Mouse (Mus musculus): Measurements from ENCODE around the gene Cygb. TPM values are rescaled to one million over a fixed set of nuclear protein-coding genes. Genes with fewer than 3 reads are reported as not detected.
A peak's percentile ranks its signal among the peaks of the same experiment; 100 is the strongest.

Cygb gene
- polyA plus RNA-seq, 1 experiment from 2014 or later: 2.0 TPM

- H3K27me3 ChIP-seq (replicated peaks; ENCODE audit: control insufficient read depth, insufficient read depth, low read length): no peaks in the 10 kb centered on the region
- H3K4me1 ChIP-seq (replicated peaks; ENCODE audit: control insufficient read depth, insufficient read depth, low read length): peaks cover 49% of the 10 kb centered on the region
- no peak within 1 kb of the TSS for H3K4me2 ChIP-seq
- ATAC-seq (replicated peaks; ENCODE audit: low FRiP score): no peak
- no peaks in the 10 kb centered on the region for H3K36me3 ChIP-seq (ENCODE audit: control insufficient read depth, insufficient read depth, low read length)
- 75% methylated on average over 10 of the region's 10 CpGs for WGBS
- H3K9ac ChIP-seq (ENCODE audit: low read depth, low read length): no peak within 1 kb of the TSS
- no peak for DNase-seq (ENCODE audit: low spot score)
- H3K27ac ChIP-seq (ENCODE audit: low read depth, low read length): no peak within 1 kb of the TSS
- no peaks in the 10 kb centered on the region for H3K9me3 ChIP-seq (ENCODE audit: control insufficient read depth, low read length)
- no peak within 1 kb of the TSS for H3K4me3 ChIP-seq (ENCODE audit: low read depth, low read length)
Measured at GRCm38 (mm10) chr11:116626299-116627071, 27.6 kb downstream of the Cygb start, which contains the start of gene Rhbdf2. Rhbdf2 (minus strand) TSS chr11:116627019.

- H3K9me3 ChIP-seq (ENCODE audit: control insufficient read depth, low read length): no peaks in the 10 kb centered on the region
- H3K4me1 ChIP-seq (replicated peaks; ENCODE audit: control insufficient read depth, insufficient read depth, low read length): peaks cover 57% of the 10 kb centered on the region
- no peaks in the 10 kb centered on the region for H3K36me3 ChIP-seq (ENCODE audit: control insufficient read depth, insufficient read depth, low read length)
- H3K9ac ChIP-seq (ENCODE audit: low read depth, low read length): peak overlapping the region; percentile 41; the same call in 1 of the 2 replicates
- DNase-seq (ENCODE audit: low spot score) (peak; percentile 81), ATAC-seq (replicated peaks; ENCODE audit: low FRiP score) (peak; percentile 35)
- peak overlapping the region; percentile 89 for H3K4me2 ChIP-seq
- no peak overlapping the region for H3K4me3 ChIP-seq (ENCODE audit: low read depth, low read length)
- 50% methylated on average over 17 of the region's 17 CpGs for WGBS
- H3K27me3 ChIP-seq (replicated peaks; ENCODE audit: control insufficient read depth, insufficient read depth, low read length): no peaks in the 10 kb centered on the region
- peak overlapping the region; percentile 89 for H3K27ac ChIP-seq (ENCODE audit: low read depth, low read length)
Measured at GRCm38 (mm10) chr11:116625081-116626000, 28.8 kb downstream of the Cygb start.

GRCm38 (mm10) chr11:116624131-116624832 is 29.8 kb downstream of the Cygb start:
- Histone ChIP-seq H3K4me2 (peak overlapping the region; percentile 89), H3K27ac (ENCODE audit: low read depth, low read length) (peak overlapping the region; percentile 89), H3K4me1 (replicated peaks; ENCODE audit: control insufficient read depth, insufficient read depth, low read length) (peaks cover 67% of the 10 kb centered on the region), H3K4me3 (ENCODE audit: low read depth, low read length) (peak overlapping the region; percentile 78), H3K9ac (ENCODE audit: low read depth, low read length) (peak overlapping the region; percentile 80), H3K27me3 (replicated peaks; ENCODE audit: control insufficient read depth, insufficient read depth, low read length) (no peaks in the 10 kb centered on the region), H3K36me3 (ENCODE audit: control insufficient read depth, insufficient read depth, low read length) (no peaks in the 10 kb centered on the region), H3K9me3 (ENCODE audit: control insufficient read depth, low read length) (no peaks in the 10 kb centered on the region)
- DNase-seq (ENCODE audit: low spot score): peak; percentile 93
- peak; percentile 67 for ATAC-seq (replicated peaks; ENCODE audit: low FRiP score)
- 12% methylated on average over 42 of the region's 42 CpGs for WGBS

GRCm38 (mm10) chr11:116623281-116624124 is 30.6 kb downstream of the Cygb start:
- ATAC-seq (replicated peaks; ENCODE audit: low FRiP score): no peak; the same call in 1 of the 2 replicates
- Histone ChIP-seq H3K4me1 (replicated peaks; ENCODE audit: control insufficient read depth, insufficient read depth, low read length) (peaks cover 73% of the 10 kb centered on the region), H3K9ac (ENCODE audit: low read depth, low read length) (peak overlapping the region; percentile 80), H3K9me3 (ENCODE audit: control insufficient read depth, low read length) (no peaks in the 10 kb centered on the region), H3K27ac (ENCODE audit: low read depth, low read length) (peak overlapping the region; percentile 33; the same call in 1 of the 2 replicates), H3K4me2 (peak overlapping the region; percentile 89), H3K27me3 (replicated peaks; ENCODE audit: control insufficient read depth, insufficient read depth, low read length) (no peaks in the 10 kb centered on the region), H3K4me3 (ENCODE audit: low read depth, low read length) (peak overlapping the region; percentile 78), H3K36me3 (ENCODE audit: control insufficient read depth, insufficient read depth, low read length) (no peaks in the 10 kb centered on the region)
- no peak for DNase-seq (ENCODE audit: low spot score)
- WGBS: 4% methylated on average over 40 of the region's 40 CpGs

- no peak for DNase-seq (ENCODE audit: low spot score)
Measured at GRCm38 (mm10) chr11:116621258-116621704, 32.8 kb downstream of the Cygb start.

GRCm38 (mm10) chr11:116620559-116621253 is 33.4 kb downstream of the Cygb start:
- Histone ChIP-seq H3K9me3 (ENCODE audit: control insufficient read depth, low read length) (no peaks in the 10 kb centered on the region), H3K27ac (ENCODE audit: low read depth, low read length) (peak overlapping the region; percentile 93), H3K36me3 (ENCODE audit: control insufficient read depth, insufficient read depth, low read length) (no peaks in the 10 kb centered on the region), H3K9ac (ENCODE audit: low read depth, low read length) (peak overlapping the region; percentile 61), H3K4me3 (ENCODE audit: low read depth, low read length) (peak overlapping the region; percentile 38), H3K4me2 (peak overlapping the region; percentile 89), H3K4me1 (replicated peaks; ENCODE audit: control insufficient read depth, insufficient read depth, low read length) (peaks cover 90% of the 10 kb centered on the region), H3K27me3 (replicated peaks; ENCODE audit: control insufficient read depth, insufficient read depth, low read length) (no peaks in the 10 kb centered on the region)
- 67% methylated on average over 10 of the region's 10 CpGs for WGBS
- DNase-seq (ENCODE audit: low spot score) (no peak), ATAC-seq (replicated peaks; ENCODE audit: low FRiP score) (0 out of 2 replicates have a peak, but pooled peaks have one; percentile 21)

More at GRCm38 (mm10) chr11:116621258-116621704, 32.8 kb downstream of the Cygb start:
- Histone ChIP-seq H3K4me1 (replicated peaks; ENCODE audit: control insufficient read depth, insufficient read depth, low read length) (peaks cover 85% of the 10 kb centered on the region), H3K36me3 (ENCODE audit: control insufficient read depth, insufficient read depth, low read length) (no peaks in the 10 kb centered on the region), H3K9me3 (ENCODE audit: control insufficient read depth, low read length) (no peaks in the 10 kb centered on the region), H3K27ac (ENCODE audit: low read depth, low read length) (peak overlapping the region; percentile 93), H3K27me3 (replicated peaks; ENCODE audit: control insufficient read depth, insufficient read depth, low read length) (no peaks in the 10 kb centered on the region), H3K4me3 (ENCODE audit: low read depth, low read length) (no peak overlapping the region), H3K4me2 (peak overlapping the region; percentile 89), H3K9ac (ENCODE audit: low read depth, low read length) (no peak overlapping the region)
- 59% methylated on average over 6 of the region's 6 CpGs for WGBS
- no peak for ATAC-seq (replicated peaks; ENCODE audit: low FRiP score)

GRCm38 (mm10) chr11:116620073-116620472 is 34.0 kb downstream of the Cygb start:
- ATAC-seq (replicated peaks; ENCODE audit: low FRiP score): peak; percentile 76
- H3K9ac ChIP-seq (ENCODE audit: low read depth, low read length): peak overlapping the region; percentile 61
- 18% methylated on average over 9 of the region's 9 CpGs for WGBS
- DNase-seq (ENCODE audit: low spot score): no peak
- peak overlapping the region; percentile 38 for H3K4me3 ChIP-seq (ENCODE audit: low read depth, low read length)
- H3K4me1 ChIP-seq (replicated peaks; ENCODE audit: control insufficient read depth, insufficient read depth, low read length): peaks cover 90% of the 10 kb centered on the region
- peak overlapping the region; percentile 89 for H3K4me2 ChIP-seq
- no peaks in the 10 kb centered on the region for H3K27me3 ChIP-seq (replicated peaks; ENCODE audit: control insufficient read depth, insufficient read depth, low read length)
- no peaks in the 10 kb centered on the region for H3K36me3 ChIP-seq (ENCODE audit: control insufficient read depth, insufficient read depth, low read length)
- H3K9me3 ChIP-seq (ENCODE audit: control insufficient read depth, low read length): no peaks in the 10 kb centered on the region
- H3K27ac ChIP-seq (ENCODE audit: low read depth, low read length): peak overlapping the region; percentile 93

Measured in liver, embryonic 11.5 days (tissue).